Mouse (Mus musculus) spleen, postnatal 4 days (tissue): ENCODE results near the gene Mrc1.
A peak's percentile ranks its signal among the peaks of the same experiment; 100 is the strongest.

Source experiments
- DNase-seq, 2 experiments: peaks; one replicate each; pipeline ENCODE4 v3.0.0; 2022; ENCODE audit warnings: low spot score in 2 of 2

Mrc1 gene

GRCm38 (mm10) chr2:14244157-14244556 lies 15.0 kb downstream of the Mrc1 start:
- no peak for DNase-seq

GRCm38 (mm10) chr2:14244668-14245067 lies 15.5 kb downstream of the Mrc1 start:
- DNase-seq = no peak

- peak in 1 of 2 experiments; percentile 17 for DNase-seq
These were observed 20.8 kb downstream of the Mrc1 start for GRCm38 (mm10) chr2:14249839-14250564.

- no peak for DNase-seq
These were observed 22.7 kb downstream of the Mrc1 start for GRCm38 (mm10) chr2:14251938-14252337.

GRCm38 (mm10) chr2:14258345-14258850 lies 29.2 kb downstream of the Mrc1 start:
- DNase-seq = no peak

GRCm38 (mm10) chr2:14262090-14262489 lies 32.9 kb downstream of the Mrc1 start:
- DNase-seq = no peak

- no peak for DNase-seq
These were observed 40.0 kb downstream of the Mrc1 start for GRCm38 (mm10) chr2:14269160-14269559.

DNA sequence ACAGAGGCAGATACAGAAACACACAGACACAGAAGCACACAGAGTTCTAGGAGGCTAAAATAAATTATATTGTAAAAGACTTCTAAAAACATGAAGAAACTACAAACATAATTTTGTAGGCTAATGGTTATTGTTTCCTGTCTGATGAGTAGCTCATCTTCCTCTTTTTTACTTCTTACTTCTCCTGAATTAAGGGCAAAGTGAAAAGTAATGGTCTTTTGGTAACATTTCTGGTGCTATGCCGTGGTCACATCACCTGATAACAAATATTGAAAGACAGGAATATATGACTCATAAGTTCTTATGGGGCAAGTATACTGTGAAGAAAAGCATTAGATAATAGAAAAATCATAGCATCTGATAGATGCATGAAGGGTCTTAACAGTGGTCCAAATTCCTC lies 42.9 kb downstream of the Mrc1 start:
- DNase-seq = no peak

- DNase-seq = no peak
These were observed 46.6 kb downstream of the Mrc1 start for GRCm38 (mm10) chr2:14275796-14276195.

DNA sequence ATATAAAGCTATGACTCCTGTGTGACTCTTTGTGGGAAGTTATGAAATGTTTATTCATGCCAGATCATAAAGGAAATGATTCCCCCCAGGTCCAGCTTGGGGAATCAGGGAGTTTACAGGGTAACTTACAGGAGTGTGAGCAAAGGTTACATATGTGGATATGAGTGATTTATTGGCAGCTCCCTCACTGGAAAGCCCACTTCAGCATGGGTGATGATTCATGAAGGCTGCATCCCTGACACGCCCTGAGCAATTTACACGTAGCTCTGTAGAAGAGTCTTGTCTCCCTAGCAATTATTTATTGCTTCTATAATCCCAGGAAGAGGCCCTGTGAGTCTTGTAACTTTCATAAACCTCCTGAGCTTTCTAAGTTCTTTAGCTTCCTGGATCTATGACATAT lies 50.1 kb downstream of the Mrc1 start:
- no peak for DNase-seq

DNA sequence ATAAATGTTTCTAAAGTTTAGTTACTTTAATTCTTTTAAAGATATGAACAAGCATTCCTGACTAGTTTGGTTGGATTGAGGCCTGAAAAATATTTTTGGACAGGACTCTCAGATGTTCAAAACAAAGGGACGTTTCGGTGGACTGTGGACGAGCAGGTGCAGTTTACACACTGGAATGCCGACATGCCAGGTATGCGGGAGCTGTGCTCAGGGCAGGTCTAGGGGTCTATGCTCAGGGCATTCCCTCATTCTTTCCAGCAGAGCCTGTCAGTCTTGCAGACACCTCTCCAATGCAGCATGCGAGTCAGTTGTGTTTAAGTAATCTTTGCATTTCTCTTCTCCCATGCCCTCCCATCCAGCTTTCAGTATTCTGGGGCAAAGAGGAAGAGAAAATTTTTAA lies 50.6 kb downstream of the Mrc1 start:
- no peak for DNase-seq

DNA sequence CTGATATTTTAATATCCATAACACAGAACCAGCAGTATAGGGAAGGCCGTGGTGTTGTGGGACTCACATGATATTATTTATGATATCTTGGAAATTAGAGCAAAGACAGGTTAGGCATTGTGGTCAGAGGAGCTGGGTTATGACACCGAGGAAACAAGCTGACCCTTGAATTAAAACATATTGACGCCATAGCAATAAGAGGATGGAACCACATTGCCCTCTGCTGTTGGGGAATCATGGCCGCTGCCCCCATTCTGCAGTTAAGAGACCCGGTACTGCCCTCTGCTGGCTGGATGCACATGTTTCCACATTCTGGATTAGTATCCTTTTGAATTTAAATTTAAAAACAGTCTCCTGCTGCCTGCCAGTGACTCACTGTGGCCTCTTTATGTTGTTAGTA lies 66.1 kb downstream of the Mrc1 start:
- peak; percentile 81 to 93 for DNase-seq

GRCm38 (mm10) chr2:14312505-14313380 lies 83.6 kb downstream of the Mrc1 start:
- DNase-seq = no peak

DNA sequence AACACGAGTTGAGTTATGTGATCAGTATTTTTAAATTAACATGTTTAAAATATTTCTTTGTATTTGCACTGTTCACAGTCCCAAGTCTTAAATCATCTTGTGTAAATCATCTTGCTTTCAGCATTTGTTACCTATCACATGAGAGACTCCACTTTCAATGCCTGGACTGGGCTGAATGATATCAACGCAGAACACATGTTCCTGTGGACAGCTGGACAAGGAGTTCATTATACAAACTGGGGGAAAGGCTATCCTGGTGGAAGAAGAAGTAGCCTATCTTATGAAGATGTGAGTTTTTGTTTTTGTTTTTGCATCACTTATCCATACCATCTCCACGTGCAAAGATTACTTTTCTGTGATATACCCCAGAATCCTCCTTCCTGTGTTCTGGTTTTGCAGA lies 85.9 kb downstream of the Mrc1 start:
- no peak for DNase-seq

- no peak for DNase-seq
These were observed 112.6 kb downstream of the Mrc1 start for GRCm38 (mm10) chr2:14341652-14342308.

GRCm38 (mm10) chr2:14342309-14342839 lies 113.2 kb downstream of the Mrc1 start:
- DNase-seq = no peak
